Mouse (Mus musculus) E14TG2a.4 (cell line): ENCODE data around the gene Krtap9-5.

Source experiments
- H3K27me3 ChIP-seq: 2 replicates; pipeline ENCODE4 v1.6.1; 2014; ENCODE audit warnings: low read length, control low read depth; ENCODE audit not compliant: insufficient read depth
- H3K36me3 ChIP-seq: 2 replicates; pipeline ENCODE4 v1.6.1; 2014; ENCODE audit warnings: low read length, control low read depth; ENCODE audit not compliant: insufficient read depth
- H3K4me1 ChIP-seq: replicated peaks from 2 replicates; pipeline ENCODE4 v1.6.1; 2014; ENCODE audit warnings: low read depth, low read length, control low read depth
- H3K4me3 ChIP-seq: replicated peaks from 2 replicates; pipeline ENCODE4 v1.5.1; 2014; ENCODE audit warnings: mild to moderate bottlenecking, low read length
- H3K9me3 ChIP-seq: 2 replicates; pipeline ENCODE4 v1.6.1; 2014; ENCODE audit warnings: low read length, control low read depth
- CTCF ChIP-seq: conservative IDR thresholded peaks from 2 replicates; pipeline ENCODE4 v1.5.1; 2014; ENCODE audit warnings: low read length
- NANOG ChIP-seq: IDR thresholded peaks from 2 replicates; pipeline ENCODE4 v1.6.1; 2014; ENCODE audit warnings: borderline replicate concordance, low read length, mixed read lengths
- POU5F1 ChIP-seq: IDR thresholded peaks from 2 replicates; pipeline ENCODE4 v1.6.1; 2014; ENCODE audit warnings: low read length, borderline replicate concordance

The Krtap9-5 gene

DNA sequence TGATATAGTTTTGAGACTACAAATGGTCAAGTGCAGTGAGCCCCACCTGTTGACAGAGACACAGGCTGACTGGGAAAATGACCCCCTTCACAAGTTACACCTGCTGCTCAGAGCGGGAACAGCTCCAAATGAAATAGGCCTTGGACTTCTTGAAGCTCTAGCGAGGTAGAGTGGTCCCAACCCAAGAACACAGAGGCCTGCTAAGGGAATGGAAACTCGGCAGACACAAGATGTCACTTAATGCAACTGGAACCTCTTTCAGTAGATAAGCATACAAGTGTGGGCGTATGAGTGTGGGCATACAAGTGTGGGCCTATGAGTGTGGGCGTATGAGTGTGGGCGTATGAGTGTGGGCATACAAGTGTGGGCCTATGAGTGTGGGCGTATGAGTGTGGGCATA is 50.8 kb downstream of the Krtap9-5 start:
- Histone ChIP-seq H3K4me3 (no peak overlapping the region), H3K9me3 (peaks cover 4% of the 10 kb centered on the region; the same call in 1 of the 2 replicates), H3K36me3 (no peaks in the 10 kb centered on the region), H3K27me3 (peaks cover 12% of the 10 kb centered on the region), H3K4me1 (no peaks in the 10 kb centered on the region)
- no peak for TF ChIP-seq POU5F1
- TF ChIP-seq CTCF: no peak
- TF ChIP-seq NANOG: no peak
